Mouse (Mus musculus) forebrain, postnatal 0 days (tissue): ENCODE results near the gene Pnp. TPM values are rescaled to one million over a fixed set of nuclear protein-coding genes. Genes with fewer than 3 reads are reported as not detected.
"Not testable (repeated sequence)": the region's sequence is repeated elsewhere in the genome, so short reads cannot be mapped to it uniquely, and the experiment has no call there.

ENCODE experiments used
- ATAC-seq: fragments of 200-750 bp; cut with Nextera tagmentation; 2 replicates; pipeline ENCODE4 v1.8.0; 2017; ENCODE audit warnings: mild to moderate bottlenecking, moderate library complexity
- DNase-seq: peaks from one replicate; pipeline ENCODE4 v3.0.0-alpha.2; 2015
- H3K27ac ChIP-seq: fragments of 300-500 bp; sonication (generic); 2 replicates; pipeline ENCODE4 v1.5.1; 2014; ENCODE audit warnings: low read depth, mild to moderate bottlenecking, antibody characterized with exemption, low read length, moderate library complexity, mixed read lengths
- H3K27me3 ChIP-seq: fragments of 300-500 bp; sonication (generic); 2 replicates; pipeline ENCODE4 v1.6.1; 2014; ENCODE audit warnings: mild to moderate bottlenecking, low read length, mixed read lengths; ENCODE audit not compliant: insufficient read depth
- H3K36me3 ChIP-seq: fragments of 300-500 bp; sonication (generic); 2 replicates; pipeline ENCODE4 v1.6.1; 2014; ENCODE audit warnings: mild to moderate bottlenecking, moderate library complexity; ENCODE audit not compliant: insufficient read depth
- H3K4me1 ChIP-seq: fragments of 300-500 bp; sonication (generic); 2 replicates; pipeline ENCODE4 v1.6.1; 2014; ENCODE audit warnings: antibody characterized with exemption; ENCODE audit not compliant: insufficient read depth
- H3K4me2 ChIP-seq: fragments of 300-500 bp; sonication (generic); 2 replicates; pipeline ENCODE4 v1.6.1; 2014; ENCODE audit warnings: low read depth, mild to moderate bottlenecking, moderate library complexity
- H3K4me3 ChIP-seq: fragments of 300-500 bp; sonication (generic); 2 replicates; pipeline ENCODE4 v1.5.1; 2014; ENCODE audit warnings: low read depth, low read length, mixed read lengths
- H3K9ac ChIP-seq: fragments of 300-500 bp; sonication (generic); 2 replicates; pipeline ENCODE4 v1.6.1; 2014; ENCODE audit warnings: mild to moderate bottlenecking
- H3K9me3 ChIP-seq: fragments of 300-500 bp; sonication (generic); 2 replicates; pipeline ENCODE4 v1.6.1; 2016; ENCODE audit warnings: low read length
- CTCF ChIP-seq: sonication (generic); IDR thresholded peaks from 2 replicates; pipeline ENCODE4 v1.5.1; 2016; ENCODE audit warnings: antibody characterized with exemption, control low read depth, low read depth
- WGBS: fragments of 180-500 bp; shearing (Covaris S2); extraction: QIAGEN DNeasy Blood & Tissue Kit; methylation state at CpG from one replicate; pipeline ENCODE4 v1.1.7; 2014; 5-methylcytosine and 5-hydroxymethylcytosine counted together
- polyA plus RNA-seq: library from polyadenylated mRNA; unstranded; fragments of >200 nt; fragmentation: Nextera tagmentation; extraction: Ambion mirVana; gene quantifications from 2 replicates; pipeline ENCODE4 v1.2.1, GENCODE M21; 2015
- total RNA-seq: library from RNA; depleted of rRNA; stranded (reverse); fragments of >200 nt; gene quantifications from 2 replicates; pipeline ENCODE4 v1.2.3, GENCODE M21; 2014

The Pnp gene
- total and polyA plus RNA-seq, 2 experiments from 2014 or later = 13.1 to 20.0 TPM

DNA sequence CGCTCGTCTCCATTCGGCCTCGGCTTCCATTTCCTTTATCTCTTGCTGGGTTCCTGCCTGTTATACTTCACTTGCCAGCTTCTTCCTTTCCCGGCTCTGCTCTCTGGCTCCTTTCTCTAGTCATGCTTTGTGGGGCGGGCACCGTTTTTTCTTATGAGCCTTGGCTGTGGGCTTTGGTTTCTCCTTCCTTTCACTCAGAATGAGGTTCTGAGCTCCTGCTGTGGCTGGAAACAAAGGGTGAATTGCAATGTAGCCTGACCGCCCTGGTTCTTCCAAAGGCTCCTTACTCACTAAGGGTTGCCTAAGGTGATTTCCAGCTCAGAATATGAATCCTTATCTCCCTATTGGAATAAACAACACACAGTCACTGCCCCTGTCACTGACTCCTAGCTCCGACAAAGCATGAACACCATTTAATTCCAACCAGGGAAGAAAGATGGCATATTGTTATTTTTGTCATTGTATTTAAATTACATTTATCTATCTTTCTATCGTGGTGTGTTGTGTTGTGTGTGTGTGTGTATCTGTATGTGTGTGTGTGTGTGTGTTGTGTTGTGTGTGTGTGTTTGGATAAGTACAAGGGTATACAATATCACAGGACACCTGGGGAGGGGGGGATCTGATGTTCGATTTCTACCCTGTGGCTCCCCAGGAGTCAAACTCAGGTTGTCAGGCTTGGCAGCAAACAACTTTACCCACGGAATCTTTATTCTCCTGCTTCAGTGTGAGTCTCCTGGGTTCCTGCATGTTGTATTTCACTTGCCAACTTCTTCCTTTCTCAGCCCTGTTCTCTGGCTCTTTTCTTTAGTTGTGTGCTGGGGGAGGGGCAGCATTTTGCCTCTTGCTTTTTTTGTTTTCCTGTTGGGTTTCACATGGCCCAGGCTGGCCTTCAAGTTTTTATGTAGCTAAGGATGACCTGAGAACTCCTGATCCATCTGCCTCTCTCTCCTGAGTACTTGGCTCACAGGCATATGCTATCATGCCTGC is 39.0 kb downstream of the Pnp start:
- H3K27ac ChIP-seq = peak overlapping the region; percentile 71
- peaks cover 8% of the 10 kb centered on the region; the same call in 1 of the 2 replicates for H3K4me1 ChIP-seq
- WGBS = 8% methylated on average over 12 of the region's 12 CpGs
- no peak overlapping the region for H3K9ac ChIP-seq
- DNase-seq (peak; percentile 60), ATAC-seq (peak; percentile 78)
- H3K9me3 ChIP-seq = no peaks in the 10 kb centered on the region
- no peak for TF ChIP-seq CTCF
- H3K36me3 ChIP-seq = no peaks in the 10 kb centered on the region
- H3K27me3 ChIP-seq = no peaks in the 10 kb centered on the region
- H3K4me2 ChIP-seq = peak overlapping the region; percentile 15; the same call in 1 of the 2 replicates
- no peak overlapping the region for H3K4me3 ChIP-seq

GRCm38 (mm10) chr14:50970822-50971221 is 39.9 kb downstream of the Pnp start:
- H3K27me3 ChIP-seq = no peaks in the 10 kb centered on the region
- H3K4me3 ChIP-seq = no peak overlapping the region
- peaks cover 8% of the 10 kb centered on the region; the same call in 1 of the 2 replicates for H3K4me1 ChIP-seq
- H3K9ac ChIP-seq = no peak overlapping the region
- TF ChIP-seq CTCF = no peak
- DNase-seq (no peak), ATAC-seq (no peak)
- no peak overlapping the region for H3K27ac ChIP-seq
- 61% methylated on average over 1 of the region's 1 CpGs for WGBS
- no peak overlapping the region for H3K4me2 ChIP-seq
- no peaks in the 10 kb centered on the region for H3K36me3 ChIP-seq
- no peaks in the 10 kb centered on the region for H3K9me3 ChIP-seq

DNA sequence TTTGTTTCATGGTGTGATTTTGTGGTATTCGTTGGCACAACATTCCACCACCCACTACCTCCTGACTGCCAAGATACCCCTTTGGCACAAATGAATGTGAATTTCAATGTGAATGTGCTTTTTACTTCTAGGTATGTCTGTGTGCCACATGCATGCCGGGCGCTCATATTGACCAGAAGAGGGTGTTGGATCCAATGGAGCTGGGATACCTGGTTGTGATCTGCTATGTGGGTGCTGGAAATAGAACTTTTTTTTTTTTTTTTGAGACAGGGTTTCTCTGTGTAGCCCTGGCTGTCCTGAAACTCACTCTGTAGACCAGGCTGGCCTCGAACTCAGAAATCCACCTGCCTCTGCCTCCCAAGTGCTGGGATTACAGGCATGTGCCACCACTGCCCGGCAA is 42.2 kb downstream of the Pnp start:
- not testable (repeated sequence) for H3K9me3 ChIP-seq

DNA sequence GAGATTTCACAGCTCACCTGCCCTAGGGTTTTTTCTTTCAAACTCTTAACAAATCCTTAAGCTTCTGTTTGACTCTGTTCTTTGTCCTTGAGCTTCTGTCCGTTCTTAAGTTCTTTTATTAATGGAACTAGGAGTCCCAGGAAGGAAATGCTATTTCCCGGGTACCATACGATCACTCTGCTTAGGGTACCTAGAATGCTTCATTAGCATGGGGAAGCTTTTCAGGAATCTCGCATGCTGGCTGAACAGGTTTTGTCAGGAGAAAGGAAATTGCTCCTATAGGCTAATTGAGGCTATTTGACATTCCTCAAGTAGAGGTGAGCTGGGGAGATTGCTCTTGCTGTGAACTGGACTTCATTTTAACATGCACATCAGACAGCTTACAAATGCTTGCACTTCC is 42.8 kb downstream of the Pnp start:
- Histone ChIP-seq H3K4me3 (no peak overlapping the region), H3K9me3 (no peaks in the 10 kb centered on the region), H3K4me2 (no peak overlapping the region), H3K36me3 (no peaks in the 10 kb centered on the region), H3K27me3 (no peaks in the 10 kb centered on the region), H3K9ac (no peak overlapping the region), H3K27ac (no peak overlapping the region), H3K4me1 (peaks cover 8% of the 10 kb centered on the region; the same call in 1 of the 2 replicates)
- no peak for DNase-seq
- ATAC-seq = no peak
- no peak for TF ChIP-seq CTCF
- WGBS = 21% methylated on average over 4 of the region's 4 CpGs

More for the DNA sequence above, 42.2 kb downstream of the Pnp start:
- ATAC-seq, H3K4me3 ChIP-seq, H3K4me2 ChIP-seq, DNase-seq, H3K9ac ChIP-seq, H3K27ac ChIP-seq, H3K4me1 ChIP-seq, H3K36me3 ChIP-seq, H3K27me3 ChIP-seq: not testable (repeated sequence)
- WGBS = 83% methylated on average over 5 of the region's 5 CpGs

- H3K9me3 ChIP-seq = no peaks in the 10 kb centered on the region
Measured at GRCm38 (mm10) chr14:50975001-50975400, 44.1 kb downstream of the Pnp start.

DNA sequence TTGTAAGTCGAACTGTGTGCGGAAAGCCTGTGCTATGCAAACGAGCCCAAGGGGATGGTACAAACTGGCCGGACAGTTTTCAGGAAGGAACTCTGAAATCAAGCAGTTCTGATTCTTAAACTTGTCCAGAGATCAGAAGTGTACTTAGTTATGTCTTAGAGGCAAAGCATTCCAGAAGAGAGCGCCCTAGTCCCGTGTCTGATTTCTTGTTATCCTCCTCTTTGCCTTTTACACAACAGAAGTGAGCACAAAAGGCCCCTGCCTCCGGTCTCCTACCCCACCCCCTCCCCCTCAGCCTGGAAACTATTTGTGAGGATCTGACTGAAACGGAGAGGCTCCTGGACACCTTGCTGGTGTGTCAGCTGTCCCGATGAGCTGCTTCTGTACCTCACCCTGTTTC is 45.8 kb downstream of the Pnp start:
- Histone ChIP-seq H3K27ac (no peak overlapping the region), H3K9ac (no peak overlapping the region), H3K27me3 (no peaks in the 10 kb centered on the region), H3K4me3 (no peak overlapping the region), H3K9me3 (no peaks in the 10 kb centered on the region), H3K4me2 (no peak overlapping the region), H3K36me3 (no peaks in the 10 kb centered on the region), H3K4me1 (no peaks in the 10 kb centered on the region)
- DNase-seq (peak; percentile 30), ATAC-seq (peak; percentile 62; the same call in 1 of the 2 replicates)
- TF ChIP-seq CTCF = peak; percentile 18; the same call in 1 of the 2 replicates
- WGBS = 8% methylated on average over 9 of the region's 9 CpGs

More at GRCm38 (mm10) chr14:50975001-50975400, 44.1 kb downstream of the Pnp start:
- Histone ChIP-seq H3K9ac (no peak overlapping the region), H3K4me3 (no peak overlapping the region), H3K4me1 (0 out of 2 replicates have a peak, but pooled peaks cover under 1% of the 10 kb centered on the region), H3K36me3 (no peaks in the 10 kb centered on the region), H3K4me2 (no peak overlapping the region), H3K27me3 (no peaks in the 10 kb centered on the region), H3K27ac (no peak overlapping the region)
- no peak for TF ChIP-seq CTCF
- DNase-seq = no peak
- 63% methylated on average over 5 of the region's 5 CpGs for WGBS
- no peak for ATAC-seq

DNA sequence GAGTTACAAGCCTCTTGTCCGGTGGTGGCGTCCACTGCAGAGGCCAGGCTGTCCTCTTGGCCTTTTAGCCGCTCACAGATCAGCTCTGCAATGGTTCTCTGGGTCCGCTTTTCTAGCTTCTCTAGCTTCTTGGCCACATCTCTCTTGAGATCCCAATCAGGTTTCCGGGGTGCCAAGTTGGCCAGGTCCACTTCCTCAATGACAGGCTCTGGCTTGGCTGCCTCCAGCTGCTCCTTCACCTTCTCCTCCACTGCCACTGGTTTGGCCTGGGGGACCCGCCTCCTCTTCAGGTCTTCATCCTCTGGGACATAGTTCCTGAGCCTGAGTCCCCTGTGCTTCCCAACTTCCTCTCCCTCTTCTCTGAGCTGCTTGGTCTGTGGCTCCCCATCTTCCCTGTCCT is 47.6 kb downstream of the Pnp start:
- DNase-seq, H3K9ac ChIP-seq, H3K4me2 ChIP-seq, H3K27ac ChIP-seq, H3K27me3 ChIP-seq, H3K9me3 ChIP-seq, H3K4me3 ChIP-seq, H3K4me1 ChIP-seq, H3K36me3 ChIP-seq, ATAC-seq: not testable (repeated sequence)
- 89% methylated on average over 6 of the region's 6 CpGs for WGBS
